Mouse (Mus musculus) midbrain, embryonic 10.5 days (tissue): ENCODE measurements at regions not wholly inside any gene's neighbourhood (a gene's known extent, or its start where the extent isn't known, plus 50 kb on each side); places are given as distances from the start of the nearest gene placed in this dataset.

ENCODE experiments used
- DNase-seq: peaks from one replicate; pipeline ENCODE4 v3.0.0-alpha.2; 2017; ENCODE audit warnings: low spot score
- H3K27ac ChIP-seq: fragments of 300-500 bp; sonication (generic); replicated peaks from 2 replicates; pipeline ENCODE4 v1.5.1; 2016; ENCODE audit warnings: mild to moderate bottlenecking
- H3K27me3 ChIP-seq: fragments of 300-500 bp; sonication (generic); 2 replicates; pipeline ENCODE4 v1.6.1; 2016; ENCODE audit warnings: low read depth, mild to moderate bottlenecking; ENCODE audit not compliant: poor library complexity, severe bottlenecking
- H3K36me3 ChIP-seq: fragments of 300-500 bp; sonication (generic); 2 replicates; pipeline ENCODE4 v1.6.1; 2016; ENCODE audit warnings: mild to moderate bottlenecking, moderate library complexity
- H3K4me1 ChIP-seq: fragments of 300-500 bp; sonication (generic); 2 replicates; pipeline ENCODE4 v1.6.1; 2016
- H3K4me3 ChIP-seq: fragments of 300-500 bp; sonication (generic); 2 replicates; pipeline ENCODE4 v1.5.1; 2016; ENCODE audit warnings: mild to moderate bottlenecking, moderate library complexity
- H3K9me3 ChIP-seq: fragments of 300-500 bp; sonication (generic); replicated peaks from 2 replicates; pipeline ENCODE4 v1.6.1; 2016; ENCODE audit warnings: mild to moderate bottlenecking
- WGBS: fragments of 180-500 bp; shearing (Covaris S2); methylation state at CpG from one replicate; pipeline ENCODE4 v1.1.7; 2016; 5-methylcytosine and 5-hydroxymethylcytosine counted together

- Histone ChIP-seq H3K9me3 (no peaks in the 10 kb centered on the region), H3K27ac (no peak overlapping the region), H3K4me1 (no peaks in the 10 kb centered on the region), H3K27me3 (no peaks in the 10 kb centered on the region), H3K36me3 (no peaks in the 10 kb centered on the region), H3K4me3 (no peak overlapping the region)
- 94% methylated on average over 10 of the region's 10 CpGs for WGBS
- DNase-seq: no peak
These were observed 103.8 kb upstream of the Gm15217 start for GRCm38 (mm10) chr14:46275455-46275854.

- no peaks in the 10 kb centered on the region for H3K4me1 ChIP-seq
- no peaks in the 10 kb centered on the region for H3K9me3 ChIP-seq
- H3K27me3 ChIP-seq: no peaks in the 10 kb centered on the region
- H3K4me3 ChIP-seq: no peak overlapping the region
- no peaks in the 10 kb centered on the region for H3K36me3 ChIP-seq
- DNase-seq: no peak
- 91% methylated on average over 6 of the region's 6 CpGs for WGBS
- H3K27ac ChIP-seq: no peak overlapping the region
These were observed 102.0 kb upstream of the Gm15217 start for GRCm38 (mm10) chr14:46276926-46277831.

GRCm38 (mm10) chr14:46277832-46278611 is 101.2 kb upstream of the Gm15217 start:
- Histone ChIP-seq H3K9me3 (no peaks in the 10 kb centered on the region), H3K36me3 (no peaks in the 10 kb centered on the region), H3K27me3 (no peaks in the 10 kb centered on the region), H3K27ac (no peak overlapping the region), H3K4me3 (no peak overlapping the region), H3K4me1 (no peaks in the 10 kb centered on the region)
- DNase-seq: no peak
- WGBS: 92% methylated on average over 9 of the region's 9 CpGs

- WGBS: 80% methylated on average over 2 of the region's 2 CpGs
- no peaks in the 10 kb centered on the region for H3K9me3 ChIP-seq
- H3K4me1 ChIP-seq: 0 out of 2 replicates have a peak, but pooled peaks cover 3% of the 10 kb centered on the region
- DNase-seq: no peak
- no peaks in the 10 kb centered on the region for H3K36me3 ChIP-seq
- H3K27me3 ChIP-seq: no peaks in the 10 kb centered on the region
- no peak overlapping the region for H3K27ac ChIP-seq
- H3K4me3 ChIP-seq: no peak overlapping the region
These were observed 86.8 kb upstream of the Gm15217 start for GRCm38 (mm10) chr14:46292398-46292797.

- 0 out of 2 replicates have a peak, but pooled peaks cover 3% of the 10 kb centered on the region for H3K4me1 ChIP-seq
These were observed 82.9 kb upstream of the Gm15217 start for GRCm38 (mm10) chr14:46296275-46296674.

GRCm38 (mm10) chr14:46300546-46300945 is 78.7 kb upstream of the Gm15217 start:
- Histone ChIP-seq H3K36me3 (no peaks in the 10 kb centered on the region), H3K27ac (no peak overlapping the region), H3K27me3 (no peaks in the 10 kb centered on the region), H3K4me3 (no peak overlapping the region), H3K4me1 (peaks cover 7% of the 10 kb centered on the region; the same call in 1 of the 2 replicates), H3K9me3 (no peaks in the 10 kb centered on the region)
- WGBS: 73% methylated on average over 1 of the region's 1 CpGs
- no peak for DNase-seq

More at GRCm38 (mm10) chr14:46296275-46296674, 82.9 kb upstream of the Gm15217 start:
- H3K4me3 ChIP-seq: no peak overlapping the region
- no peak for DNase-seq
- H3K27ac ChIP-seq: no peak overlapping the region
- no peaks in the 10 kb centered on the region for H3K9me3 ChIP-seq
- H3K36me3 ChIP-seq: no peaks in the 10 kb centered on the region
- H3K27me3 ChIP-seq: no peaks in the 10 kb centered on the region

GRCm38 (mm10) chr14:46302601-46303000 is 76.6 kb upstream of the Gm15217 start:
- Histone ChIP-seq H3K36me3 (no peaks in the 10 kb centered on the region), H3K4me1 (peaks cover 14% of the 10 kb centered on the region), H3K4me3 (no peak overlapping the region), H3K27ac (no peak overlapping the region), H3K9me3 (no peaks in the 10 kb centered on the region), H3K27me3 (no peaks in the 10 kb centered on the region)
- DNase-seq: no peak
- 85% methylated on average over 2 of the region's 2 CpGs for WGBS

- no peaks in the 10 kb centered on the region for H3K9me3 ChIP-seq
- H3K4me3 ChIP-seq: no peak overlapping the region
- WGBS: 82% methylated on average over 4 of the region's 4 CpGs
- H3K4me1 ChIP-seq: peaks cover 14% of the 10 kb centered on the region
- no peaks in the 10 kb centered on the region for H3K27me3 ChIP-seq
- no peak for DNase-seq
- no peak overlapping the region for H3K27ac ChIP-seq
- no peaks in the 10 kb centered on the region for H3K36me3 ChIP-seq
These were observed 73.9 kb upstream of the Gm15217 start for GRCm38 (mm10) chr14:46305267-46305666.

- 0 out of 2 replicates have a peak, but pooled peaks cover 5% of the 10 kb centered on the region for H3K4me1 ChIP-seq
- no peak for DNase-seq
- H3K27ac ChIP-seq: no peak overlapping the region
- no peaks in the 10 kb centered on the region for H3K9me3 ChIP-seq
- no peaks in the 10 kb centered on the region for H3K27me3 ChIP-seq
- 91% methylated on average over 4 of the region's 4 CpGs for WGBS
- H3K36me3 ChIP-seq: no peaks in the 10 kb centered on the region
- H3K4me3 ChIP-seq: no peak overlapping the region
These were observed 66.2 kb upstream of the Gm15217 start for GRCm38 (mm10) chr14:46313064-46313463.

GRCm38 (mm10) chr14:46316521-46316920 is 62.7 kb upstream of the Gm15217 start:
- no peak overlapping the region for H3K4me3 ChIP-seq
- WGBS: 90% methylated on average over 5 of the region's 5 CpGs
- H3K27me3 ChIP-seq: no peaks in the 10 kb centered on the region
- DNase-seq: no peak
- 0 out of 2 replicates have a peak, but pooled peaks cover 5% of the 10 kb centered on the region for H3K4me1 ChIP-seq
- H3K27ac ChIP-seq: no peak overlapping the region
- H3K9me3 ChIP-seq: no peaks in the 10 kb centered on the region
- H3K36me3 ChIP-seq: no peaks in the 10 kb centered on the region

GRCm38 (mm10) chr14:46317406-46318045 is 61.7 kb upstream of the Gm15217 start:
- H3K36me3 ChIP-seq: no peaks in the 10 kb centered on the region
- 73% methylated on average over 16 of the region's 16 CpGs for WGBS
- no peak for DNase-seq

GRCm38 (mm10) chr14:46328064-46328463 is 51.1 kb upstream of the Gm15217 start:
- WGBS: 75% methylated on average over 3 of the region's 3 CpGs
- no peak for DNase-seq

More at GRCm38 (mm10) chr14:46317406-46318045, 61.7 kb upstream of the Gm15217 start:
- H3K27me3 ChIP-seq: no peaks in the 10 kb centered on the region
- H3K9me3 ChIP-seq: no peaks in the 10 kb centered on the region
- H3K27ac ChIP-seq: peak overlapping the region; percentile 23; the same call in 1 of the 2 replicates
- 0 out of 2 replicates have a peak, but pooled peaks cover 5% of the 10 kb centered on the region for H3K4me1 ChIP-seq
- H3K4me3 ChIP-seq: no peak overlapping the region

More at GRCm38 (mm10) chr14:46328064-46328463, 51.1 kb upstream of the Gm15217 start:
- Histone ChIP-seq H3K4me3 (no peak overlapping the region), H3K4me1 (no peaks in the 10 kb centered on the region), H3K36me3 (no peaks in the 10 kb centered on the region), H3K27me3 (no peaks in the 10 kb centered on the region), H3K9me3 (no peaks in the 10 kb centered on the region), H3K27ac (no peak overlapping the region)
